Mouse (Mus musculus) heart, adult 2 months (tissue): ENCODE measurements at regions not wholly inside any gene's neighbourhood (a gene's known extent, or its start where the extent isn't known, plus 50 kb on each side); places are given as distances from the start of the nearest gene placed in this dataset.

ENCODE experiments used
- CTCF ChIP-seq: fragments of 200-600 bp; IDR thresholded peaks from 2 replicates; pipeline ENCODE4 v1.8.1; 2022; ENCODE audit warnings: antibody characterized with exemption, mild to moderate bottlenecking, moderate library complexity
- EP300 ChIP-seq: fragments of 200-500 bp; IDR thresholded peaks from 2 replicates; pipeline ENCODE4 v1.6.1; 2011; ENCODE audit warnings: low read depth, low read length, control low read depth; ENCODE audit not compliant: insufficient read depth
- POLR2A ChIP-seq: fragments of 200-500 bp; IDR thresholded peaks from 2 replicates; pipeline ENCODE4 v1.6.1; 2011; ENCODE audit warnings: mild to moderate bottlenecking, low read depth, low read length, control low read depth; ENCODE audit not compliant: insufficient read depth

- TF ChIP-seq CTCF, result no peak
- TF ChIP-seq POLR2A, result 0 out of 2 replicates have a peak, but pooled peaks have one; percentile 28
- 0 out of 2 replicates have a peak, but pooled peaks have one; percentile 20 for TF ChIP-seq EP300
These were observed 346.0 kb upstream of the Jarid2 start for GRCm38 (mm10) chr13:44383322-44383721.
